Mouse (Mus musculus) bone marrow, adult 2 months (tissue): ENCODE results near the gene Clip3. TPM values are rescaled to one million over a fixed set of nuclear protein-coding genes. Genes with fewer than 3 reads are reported as not detected.

ENCODE experiments used
- H3K27ac ChIP-seq: fragments of 200-500 bp; 2 replicates; pipeline ENCODE4 v1.5.1; 2012; ENCODE audit warnings: low read depth, mild to moderate bottlenecking, control low read depth, inconsistent platforms, low read length; ENCODE audit not compliant: control insufficient read depth, poor library complexity, insufficient read depth
- H3K4me1 ChIP-seq: fragments of 200-500 bp; 2 replicates; pipeline ENCODE4 v1.6.1; 2011; ENCODE audit warnings: low read length; ENCODE audit not compliant: control insufficient read depth, insufficient read depth
- H3K4me3 ChIP-seq: fragments of 200-500 bp; replicated peaks from 2 replicates; pipeline ENCODE3; 2011; ENCODE audit warnings: mild to moderate bottlenecking, low read depth, low read length, control low read depth; ENCODE audit not compliant: control insufficient read depth
- CTCF ChIP-seq: fragments of 200-500 bp; IDR thresholded peaks from 2 replicates; pipeline ENCODE4 v1.5.1; 2011; ENCODE audit warnings: low read length, control low read depth; ENCODE audit not compliant: control insufficient read depth, insufficient read depth
- POLR2A ChIP-seq: fragments of 200-500 bp; IDR thresholded peaks from 2 replicates; pipeline ENCODE4 v1.6.1; 2011; ENCODE audit warnings: low read depth, mild to moderate bottlenecking, control low read depth, low read length, borderline replicate concordance; ENCODE audit not compliant: control insufficient read depth
- WGBS: fragments of 180-500 bp; shearing (Covaris S2); methylation state at CpG from one replicate; pipeline ENCODE4 v1.1.7; 2018; 5-methylcytosine and 5-hydroxymethylcytosine counted together
- polyA plus RNA-seq: library from polyadenylated mRNA; stranded (reverse); fragments of >200 nt; gene quantifications from 2 replicates; pipeline ENCODE4 v1.2.4, GENCODE M21; 2011; ENCODE audit warnings: low replicate concordance; ENCODE audit not compliant: missing spikeins, insufficient read depth, insufficient read length

Clip3 gene
- polyA plus RNA-seq, 1 experiment: 3.5 TPM

DNA sequence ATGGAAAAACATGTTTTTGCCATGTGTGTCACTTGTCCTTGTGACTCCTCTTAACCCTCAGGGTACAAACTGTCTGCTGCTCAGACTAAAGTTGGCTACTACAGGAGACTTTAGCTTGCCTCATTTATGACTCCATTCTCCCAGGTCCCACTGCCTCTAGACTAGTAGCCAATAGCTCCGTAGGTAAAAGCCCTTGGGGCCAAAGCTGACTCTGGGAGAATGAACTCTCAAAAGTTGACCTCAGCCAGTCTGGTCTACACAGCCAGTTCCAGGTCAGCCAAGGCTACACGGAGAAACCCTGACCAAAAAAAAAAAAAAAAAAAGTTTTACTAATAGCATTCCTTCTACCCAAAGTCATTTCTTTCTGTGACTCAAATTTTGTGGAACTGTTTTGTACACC is 12.6 kb upstream of the Clip3 start:
- no peak for TF ChIP-seq CTCF
- no peak for TF ChIP-seq POLR2A
- 48% methylated on average over 2 of the region's 2 CpGs for WGBS
- Histone ChIP-seq H3K27ac (no peak overlapping the region), H3K4me3 (no peak overlapping the region), H3K4me1 (no peaks in the 10 kb centered on the region; the same call in 1 of the 2 replicates)

DNA sequence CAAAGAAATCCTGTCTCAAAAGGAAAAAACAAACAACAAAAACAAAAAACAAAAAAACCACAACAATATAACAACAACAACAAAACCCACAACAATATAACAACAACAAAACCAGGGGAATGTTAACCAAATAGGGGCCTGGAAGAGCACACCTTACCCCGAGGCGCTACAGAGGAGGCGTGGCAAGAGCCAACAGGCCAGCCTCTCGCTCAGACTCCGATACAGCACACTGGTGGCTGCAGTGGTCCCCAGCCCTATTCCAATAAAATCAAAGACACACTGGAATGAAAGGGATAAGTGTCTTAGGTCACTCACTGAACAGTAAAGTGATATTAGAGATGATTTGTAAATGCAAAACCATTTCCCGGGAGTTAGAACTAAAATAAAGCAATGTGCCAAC is 12.0 kb upstream of the Clip3 start:
- TF ChIP-seq CTCF (no peak), POLR2A (no peak)
- Histone ChIP-seq H3K4me3 (peak overlapping the region; percentile 82), H3K4me1 (no peaks in the 10 kb centered on the region; the same call in 1 of the 2 replicates), H3K27ac (peak overlapping the region; percentile 90; the same call in 1 of the 2 replicates)
- WGBS: under 1% methylated on average over 6 of the region's 6 CpGs

DNA sequence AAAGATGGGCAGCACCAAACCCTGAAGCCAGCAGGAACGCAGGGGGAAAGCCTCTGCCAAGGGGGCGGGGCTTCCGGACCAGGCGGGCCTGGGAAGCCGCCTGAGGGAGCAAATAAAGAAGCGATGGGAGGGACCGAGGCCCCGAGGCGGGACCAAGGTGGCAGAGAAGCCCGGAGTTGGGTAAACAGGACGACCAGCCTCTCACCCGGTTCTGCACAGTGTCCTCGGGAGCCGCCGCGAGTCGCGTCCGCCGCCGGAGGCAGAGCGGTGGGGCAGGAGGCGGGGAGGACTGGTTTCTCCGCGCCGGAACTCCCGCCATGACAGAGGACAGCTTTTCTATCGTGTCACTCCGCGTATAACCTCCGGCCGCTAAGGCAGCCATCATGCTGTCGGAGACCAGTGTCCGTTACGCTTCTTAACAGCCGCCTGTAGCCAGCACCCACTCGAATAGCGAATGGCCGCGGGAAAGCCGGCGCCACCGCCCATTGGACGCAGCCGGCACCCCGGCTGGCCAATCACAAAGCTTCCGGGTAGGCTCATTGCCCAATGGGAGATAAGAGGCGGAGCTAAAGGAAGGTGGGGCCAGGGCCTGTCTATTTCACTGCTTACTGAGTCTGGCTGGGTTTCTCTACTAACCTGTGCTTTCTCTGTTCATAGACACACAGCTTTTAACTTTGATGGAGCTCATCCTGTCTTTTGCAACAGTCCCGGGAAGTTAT is 11.4 kb upstream of the Clip3 start, which contains the start of the genes Thap8 and Wdr62:
Gene Thap8, plus strand, starts transcription at position 144 of the 719 bp plus-strand sequence.
Gene Wdr62, minus strand, starts transcription at position 469 of the 719 bp plus-strand sequence.
- TF ChIP-seq POLR2A (peak; percentile 60; the same call in 1 of the 2 replicates), CTCF (no peak)
- no peaks in the 10 kb centered on the region; the same call in 1 of the 2 replicates for H3K4me1 ChIP-seq
- peak within 1 kb of the TSS; percentile 90 for H3K27ac ChIP-seq
- H3K4me3 ChIP-seq: peak within 1 kb of the TSS; percentile 82
- WGBS: under 1% methylated on average over 49 of the region's 49 CpGs

DNA sequence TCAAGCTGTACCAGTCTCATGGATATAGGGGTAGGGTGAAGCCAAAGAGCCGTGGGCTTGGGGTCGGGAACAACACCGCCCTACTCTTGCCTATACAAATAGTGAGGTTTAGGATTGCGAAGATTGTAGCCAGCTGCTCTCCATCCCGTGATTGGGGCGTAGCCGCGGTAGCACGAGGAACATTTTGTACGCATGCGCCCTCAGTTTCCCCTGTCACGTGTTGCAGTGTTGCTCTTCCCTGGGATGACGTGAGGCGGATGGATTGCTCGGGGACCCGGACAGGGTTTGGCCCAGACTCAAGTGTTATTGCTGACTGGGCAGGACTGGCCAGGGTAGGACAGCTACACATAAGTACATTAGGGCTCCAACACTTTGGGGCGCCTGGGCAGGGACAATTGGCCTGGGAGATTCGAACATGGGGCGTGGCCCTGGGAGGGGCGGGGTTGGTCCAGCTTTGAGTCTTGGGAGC is 10.8 kb upstream of the Clip3 start:
- WGBS: under 1% methylated on average over 20 of the region's 20 CpGs
- Histone ChIP-seq H3K4me1 (no peaks in the 10 kb centered on the region; the same call in 1 of the 2 replicates), H3K4me3 (peak overlapping the region; percentile 82), H3K27ac (peak overlapping the region; percentile 90)
- TF ChIP-seq CTCF: peak; percentile 14; the same call in 1 of the 2 replicates
- TF ChIP-seq POLR2A: 0 out of 2 replicates have a peak, but pooled peaks have one; percentile 34

DNA sequence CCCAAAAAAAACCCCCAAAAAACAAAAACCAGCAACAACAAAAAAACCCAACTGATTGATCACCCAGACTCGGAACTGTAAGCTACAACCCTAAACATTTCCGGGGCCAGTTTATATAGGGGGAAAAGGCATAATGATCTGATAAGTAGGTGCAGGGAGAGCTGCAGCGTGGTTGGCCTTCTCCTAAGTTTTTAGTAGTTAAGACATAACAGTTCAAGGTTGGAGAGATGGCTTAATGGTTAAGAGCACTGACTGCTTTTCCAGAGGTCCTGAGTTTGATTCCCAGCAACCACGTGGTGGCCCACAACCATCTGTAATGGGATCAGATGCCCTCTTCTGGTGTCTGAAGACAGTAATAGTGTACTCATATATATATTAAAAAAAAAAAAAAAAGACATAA is 10.0 kb upstream of the Clip3 start:
- 81% methylated on average over 4 of the region's 4 CpGs for WGBS

DNA sequence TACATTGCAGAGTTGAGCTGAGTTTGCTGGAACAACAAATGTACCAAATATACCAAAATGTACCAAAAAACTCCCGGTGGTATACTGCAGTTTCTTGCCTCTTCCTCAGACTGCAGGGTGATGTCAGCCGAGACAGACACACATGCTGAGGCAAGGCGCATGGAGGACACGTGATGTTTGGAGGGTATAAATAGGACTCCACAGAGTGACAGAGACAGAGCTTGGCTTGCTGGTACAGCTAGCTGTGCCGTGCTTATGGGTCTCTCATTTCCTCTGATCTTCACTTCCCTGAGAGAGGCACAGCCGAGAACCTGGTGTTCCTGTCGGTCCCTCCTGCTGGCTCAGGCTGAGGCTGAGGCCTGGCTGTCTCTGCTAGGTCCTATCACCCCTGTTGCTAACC is 8.8 kb upstream of the Clip3 start:
- Histone ChIP-seq H3K4me1 (no peaks in the 10 kb centered on the region; the same call in 1 of the 2 replicates), H3K4me3 (no peak overlapping the region), H3K27ac (no peak overlapping the region)
- TF ChIP-seq POLR2A (no peak), CTCF (no peak)
- WGBS: 78% methylated on average over 7 of the region's 7 CpGs

More for the DNA sequence above, 10.0 kb upstream of the Clip3 start:
- no peak overlapping the region for H3K4me3 ChIP-seq
- no peak for TF ChIP-seq POLR2A
- no peak for TF ChIP-seq CTCF
- no peak overlapping the region for H3K27ac ChIP-seq
- H3K4me1 ChIP-seq: no peaks in the 10 kb centered on the region; the same call in 1 of the 2 replicates

DNA sequence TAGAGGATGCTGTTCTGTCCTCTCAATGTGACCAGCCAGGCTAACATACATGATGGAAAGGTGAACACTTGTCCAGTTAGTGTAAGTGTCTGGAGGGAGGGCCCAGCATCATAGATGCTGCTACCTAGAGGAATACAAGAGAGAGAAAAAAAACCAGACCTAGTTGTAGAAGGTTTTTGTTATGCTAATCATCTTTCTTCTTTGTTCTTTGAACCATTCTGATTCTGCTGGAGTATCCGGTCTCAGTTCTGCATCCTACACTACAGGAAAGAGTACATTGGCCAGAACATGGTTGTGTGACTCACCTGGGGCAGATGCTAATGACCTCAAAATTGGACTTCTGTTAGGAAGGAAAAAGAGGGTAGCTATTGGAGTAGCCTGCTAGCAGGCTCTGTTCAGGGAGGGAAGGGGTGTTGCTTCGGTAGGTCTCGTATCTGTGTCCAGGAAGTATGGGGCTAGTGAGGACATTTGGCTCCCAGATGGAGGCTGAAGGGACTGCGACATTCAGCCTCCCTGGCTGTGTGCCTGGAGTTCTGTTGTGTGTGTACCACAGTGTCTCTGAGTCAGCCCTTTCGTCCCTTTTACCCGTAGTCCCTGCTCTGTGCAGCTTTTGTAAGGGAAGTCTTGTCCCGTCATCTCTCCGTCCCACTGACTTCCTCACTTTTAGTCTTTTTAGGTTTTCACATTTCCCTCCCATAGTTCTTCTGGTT is 4.7 kb upstream of the Clip3 start:
- 44% methylated on average over 8 of the region's 8 CpGs for WGBS
- H3K4me3 ChIP-seq: no peak overlapping the region
- TF ChIP-seq POLR2A (no peak), CTCF (no peak)
- no peak overlapping the region for H3K27ac ChIP-seq
- H3K4me1 ChIP-seq: no peaks in the 10 kb centered on the region

DNA sequence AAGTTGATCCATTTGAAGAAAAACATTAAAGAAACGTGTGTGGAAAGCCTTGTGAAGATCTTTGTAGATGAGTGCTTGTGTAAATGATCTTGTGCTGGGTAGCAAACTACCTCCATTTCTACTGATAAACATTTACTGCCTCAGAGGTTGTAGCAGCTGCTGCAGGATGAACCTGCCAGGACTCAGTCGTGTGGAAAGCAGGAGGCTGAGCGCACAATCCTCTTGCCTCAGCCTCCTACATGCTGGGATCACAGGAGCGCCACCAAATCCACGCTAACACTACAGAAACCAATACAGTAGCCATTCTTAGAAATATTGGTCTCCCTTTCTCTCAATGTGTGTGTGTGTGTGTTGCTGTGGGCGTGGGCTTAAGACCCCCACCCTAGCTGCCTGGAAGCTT is 3.5 kb upstream of the Clip3 start:
- H3K4me1 ChIP-seq: no peaks in the 10 kb centered on the region
- no peak overlapping the region for H3K27ac ChIP-seq
- H3K4me3 ChIP-seq: no peak overlapping the region
- no peak for TF ChIP-seq POLR2A
- no peak for TF ChIP-seq CTCF
- 69% methylated on average over 6 of the region's 6 CpGs for WGBS

DNA sequence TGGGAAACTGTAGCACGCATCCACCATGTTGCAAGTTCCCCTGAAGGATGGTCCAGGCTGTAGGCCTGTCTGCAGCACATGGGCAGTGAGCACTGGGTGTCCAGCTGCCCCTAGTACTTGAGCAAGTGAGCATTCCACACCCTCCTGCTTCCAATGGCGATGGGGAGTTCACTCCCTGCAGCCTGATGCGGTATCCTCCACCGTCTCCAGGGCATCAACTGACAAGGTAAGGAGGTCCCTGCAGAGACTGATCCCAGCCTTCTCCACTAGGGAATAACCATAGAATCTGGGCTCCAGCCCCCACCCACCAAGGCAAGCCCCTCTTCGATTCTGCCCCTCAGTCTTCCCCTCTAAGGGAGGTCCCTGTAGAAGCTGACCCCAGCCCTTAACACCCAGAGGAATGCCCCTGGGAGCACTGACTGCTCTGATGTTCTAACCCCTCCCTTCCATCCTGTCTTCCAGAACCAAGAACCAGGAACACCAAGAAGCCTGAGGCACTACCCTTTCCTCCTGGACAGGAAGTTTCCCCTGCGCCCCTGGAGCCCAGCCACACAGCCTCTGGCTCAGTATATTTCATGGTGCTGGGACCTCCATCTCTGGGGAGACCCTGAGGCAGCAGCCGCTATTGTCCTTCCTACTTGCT is 2.3 kb upstream of the Clip3 start:
- TF ChIP-seq POLR2A (no peak), CTCF (no peak)
- 81% methylated on average over 7 of the region's 7 CpGs for WGBS
- Histone ChIP-seq H3K4me1 (no peaks in the 10 kb centered on the region), H3K4me3 (no peak overlapping the region), H3K27ac (no peak overlapping the region)
